Mouse (Mus musculus): ENCODE results near the gene Fads6. TPM values are rescaled to one million over a fixed set of nuclear protein-coding genes. Genes with fewer than 3 reads are reported as not detected.

Gene Fads6
- polyA plus RNA-seq (2015; fragmentation: Nextera tagmentation; extraction: Ambion mirVana): 0.41 and 0.43 TPM in 2 replicates

DNA sequence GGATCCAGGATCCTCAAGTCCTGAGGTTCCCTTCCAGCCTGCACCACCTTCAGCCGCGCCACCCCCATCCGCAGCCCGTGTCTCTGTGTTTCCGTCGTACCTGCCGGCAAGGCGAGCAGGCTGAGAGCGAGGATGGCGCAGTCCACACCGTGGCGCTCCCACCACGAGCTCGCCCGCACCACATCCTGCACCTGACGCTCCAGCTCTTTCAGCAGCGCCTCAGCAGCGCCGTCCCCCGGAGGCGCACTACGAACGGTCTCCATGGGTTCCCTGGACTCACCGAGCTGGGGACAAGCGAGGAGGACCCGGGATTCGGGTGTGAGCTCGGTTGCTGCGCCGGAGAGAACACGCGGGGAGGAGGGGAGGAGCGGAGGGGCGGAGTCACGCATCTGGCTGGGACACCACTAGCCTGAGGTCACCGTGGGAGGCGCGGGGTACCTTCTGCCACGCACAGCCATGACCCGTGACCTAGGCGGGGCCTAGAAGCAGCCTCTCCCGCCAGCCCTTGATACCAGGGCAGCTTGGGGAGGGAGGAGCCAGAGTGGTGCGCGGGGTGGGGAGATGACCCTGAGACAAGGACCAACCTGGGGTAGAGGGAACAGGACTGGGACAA lies at the start of gene Fads6:
Gene Fads6 (minus strand): TSS at position 450 of the 613 bp plus-strand sequence.
- Histone ChIP-seq H3K4me3 (replicated peaks) (peak within 1 kb of the TSS; percentile 54), H3K4me2 (replicated peaks) (peak within 1 kb of the TSS; percentile 85), H3K36me3 (no peaks in the 10 kb centered on the region), H3K9ac (replicated peaks) (peak within 1 kb of the TSS; percentile 70), H3K27ac (no peak within 1 kb of the TSS), H3K9me3 (no peaks in the 10 kb centered on the region), H3K4me1 (replicated peaks) (peaks cover 11% of the 10 kb centered on the region), H3K27me3 (peaks cover 17% of the 10 kb centered on the region; the same call in 1 of the 2 replicates)
- WGBS: under 1% methylated on average over 43 of the region's 44 CpGs
- peak; percentile 87 for ATAC-seq

DNA sequence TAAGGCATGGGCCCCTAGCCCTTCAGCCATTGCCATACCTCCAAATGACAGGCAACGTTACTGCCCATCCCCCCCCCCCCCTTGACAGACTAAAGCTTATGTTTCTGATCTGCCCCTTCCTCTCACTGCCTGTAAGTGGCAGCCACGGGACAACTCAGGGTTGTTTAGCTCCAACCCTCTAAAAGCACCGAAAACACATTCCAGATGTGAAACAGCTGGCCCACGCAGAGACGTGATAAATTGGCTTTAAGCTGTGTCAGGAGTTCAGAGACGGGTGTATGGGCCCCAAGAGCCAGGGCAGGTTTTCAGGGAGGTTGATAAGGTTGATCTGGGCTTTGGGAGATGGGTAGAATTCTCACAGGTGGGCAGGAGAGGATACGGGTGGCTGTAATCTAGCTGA lies 48.1 kb upstream of the Fads6 start:
- H3K4me3 ChIP-seq (replicated peaks): no peak overlapping the region
- no peak for ATAC-seq
- H3K27ac ChIP-seq: no peak overlapping the region
- no peak overlapping the region for H3K9ac ChIP-seq (replicated peaks)
- H3K36me3 ChIP-seq: peaks cover 29% of the 10 kb centered on the region
- no peaks in the 10 kb centered on the region for H3K9me3 ChIP-seq
- peaks cover 23% of the 10 kb centered on the region for H3K27me3 ChIP-seq
- 54% methylated on average over 7 of the region's 7 CpGs for WGBS
- no peak overlapping the region for H3K4me2 ChIP-seq (replicated peaks)
- 0 out of 2 replicates have a peak, but pooled peaks cover 3% of the 10 kb centered on the region for H3K4me1 ChIP-seq (replicated peaks)

DNA sequence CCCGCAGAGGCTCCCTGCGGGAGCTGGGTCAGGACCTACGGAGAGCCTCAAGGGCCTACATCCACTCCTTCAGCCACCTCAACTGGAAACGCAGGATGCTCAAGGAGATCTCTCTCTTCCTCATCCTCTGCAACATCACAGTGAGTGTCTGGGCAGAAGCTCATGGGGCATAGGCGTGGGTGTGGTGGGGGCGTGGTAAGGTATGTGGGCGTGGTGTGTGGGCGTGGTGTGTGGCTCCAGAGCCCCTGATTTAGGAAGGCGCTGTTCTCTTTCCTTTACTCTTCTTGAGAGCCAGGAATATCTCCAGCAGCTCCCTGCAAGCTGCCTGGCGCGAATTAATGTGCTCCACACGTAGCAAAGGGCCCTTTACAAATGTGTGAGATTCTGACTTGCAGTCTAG lies 47.5 kb upstream of the Fads6 start:
- H3K9me3 ChIP-seq: no peaks in the 10 kb centered on the region
- H3K9ac ChIP-seq (replicated peaks): no peak overlapping the region
- 0 out of 2 replicates have a peak, but pooled peaks cover 3% of the 10 kb centered on the region for H3K4me1 ChIP-seq (replicated peaks)
- peaks cover 23% of the 10 kb centered on the region for H3K36me3 ChIP-seq
- ATAC-seq: no peak
- no peak overlapping the region for H3K27ac ChIP-seq
- peaks cover 25% of the 10 kb centered on the region for H3K27me3 ChIP-seq
- no peak overlapping the region for H3K4me2 ChIP-seq (replicated peaks)
- H3K4me3 ChIP-seq (replicated peaks): no peak overlapping the region
- 18% methylated on average over 12 of the region's 12 CpGs for WGBS

DNA sequence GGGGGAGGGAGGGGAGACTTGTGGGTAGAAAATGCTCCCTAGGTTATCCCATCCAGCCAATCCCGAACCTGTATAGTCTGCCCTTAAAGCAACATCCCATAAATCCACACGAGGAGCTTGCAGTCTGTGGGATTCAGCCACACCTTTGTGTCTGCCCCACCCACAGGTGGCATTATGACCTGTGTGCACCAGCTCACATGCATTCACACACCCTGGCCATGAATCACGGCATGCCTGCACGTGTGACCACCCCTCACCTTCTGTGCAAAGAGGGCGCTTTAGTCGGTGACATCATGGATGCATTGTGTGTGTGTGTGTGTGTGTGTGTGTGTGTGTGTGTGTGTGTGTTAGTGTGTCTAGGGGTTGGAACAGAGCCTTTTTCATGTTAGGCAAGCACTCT lies 44.4 kb upstream of the Fads6 start:
- 82% methylated on average over 6 of the region's 6 CpGs for WGBS
- H3K27me3 ChIP-seq: peaks cover 41% of the 10 kb centered on the region
- H3K9ac ChIP-seq (replicated peaks): no peak overlapping the region
- no peak overlapping the region for H3K27ac ChIP-seq
- H3K9me3 ChIP-seq: no peaks in the 10 kb centered on the region
- no peaks in the 10 kb centered on the region for H3K36me3 ChIP-seq
- no peak for ATAC-seq
- H3K4me1 ChIP-seq (replicated peaks): 0 out of 2 replicates have a peak, but pooled peaks cover 3% of the 10 kb centered on the region
- H3K4me2 ChIP-seq (replicated peaks): no peak overlapping the region
- H3K4me3 ChIP-seq (replicated peaks): no peak overlapping the region

DNA sequence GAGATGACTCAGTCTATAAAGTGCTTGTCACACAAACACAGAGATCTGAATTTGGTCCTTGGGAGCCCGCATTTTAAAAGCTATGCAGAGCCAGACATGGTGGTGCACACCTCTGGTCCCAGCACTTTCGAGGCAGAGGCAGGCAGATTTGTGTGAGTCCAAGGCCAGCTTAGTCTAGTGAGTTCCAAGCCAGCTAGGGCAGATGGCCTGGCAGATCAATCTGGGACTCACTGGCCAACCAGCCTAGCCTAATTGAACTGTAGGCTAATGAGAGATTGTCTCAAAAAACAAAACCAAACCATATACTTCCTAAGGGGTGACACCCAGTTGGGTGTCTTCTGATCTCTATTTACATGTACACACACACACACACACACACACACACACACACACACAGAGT lies 43.8 kb upstream of the Fads6 start:
- H3K27me3 ChIP-seq: peaks cover 45% of the 10 kb centered on the region
- WGBS: 71% methylated on average over 2 of the region's 2 CpGs

DNA sequence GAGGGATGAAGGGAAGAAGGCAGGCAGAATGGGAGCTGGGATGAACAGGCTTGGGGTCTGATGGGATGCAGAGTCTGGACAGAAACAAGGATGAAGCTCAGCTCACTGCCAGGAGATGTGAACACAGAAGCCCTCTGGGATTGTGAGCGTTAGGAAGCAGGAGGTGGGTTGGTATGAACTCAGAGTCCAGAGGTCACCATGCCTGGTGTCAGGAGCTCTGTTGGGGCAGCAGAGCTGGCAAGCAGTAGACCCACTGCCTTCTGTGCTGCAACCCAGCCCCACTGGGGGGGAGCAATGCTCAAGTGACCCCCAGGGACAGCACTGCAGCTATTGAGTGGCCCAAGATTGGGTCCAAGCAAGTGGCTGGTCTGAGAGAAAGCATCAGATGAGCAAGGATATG lies 40.4 kb upstream of the Fads6 start:
- H3K27me3 ChIP-seq: peaks cover 56% of the 10 kb centered on the region
- no peaks in the 10 kb centered on the region for H3K9me3 ChIP-seq
- no peak for ATAC-seq
- no peaks in the 10 kb centered on the region for H3K36me3 ChIP-seq
- no peak overlapping the region for H3K9ac ChIP-seq (replicated peaks)
- H3K27ac ChIP-seq: no peak overlapping the region
- peaks cover 11% of the 10 kb centered on the region for H3K4me1 ChIP-seq (replicated peaks)
- no peak overlapping the region for H3K4me3 ChIP-seq (replicated peaks)
- no peak overlapping the region for H3K4me2 ChIP-seq (replicated peaks)
- 92% methylated on average over 1 of the region's 1 CpGs for WGBS

More for the DNA sequence above, 43.8 kb upstream of the Fads6 start:
- Histone ChIP-seq H3K4me2 (replicated peaks) (no peak overlapping the region), H3K4me3 (replicated peaks) (no peak overlapping the region), H3K4me1 (replicated peaks) (0 out of 2 replicates have a peak, but pooled peaks cover 3% of the 10 kb centered on the region), H3K36me3 (no peaks in the 10 kb centered on the region), H3K27ac (no peak overlapping the region), H3K9ac (replicated peaks) (no peak overlapping the region), H3K9me3 (no peaks in the 10 kb centered on the region)
- no peak for ATAC-seq

DNA sequence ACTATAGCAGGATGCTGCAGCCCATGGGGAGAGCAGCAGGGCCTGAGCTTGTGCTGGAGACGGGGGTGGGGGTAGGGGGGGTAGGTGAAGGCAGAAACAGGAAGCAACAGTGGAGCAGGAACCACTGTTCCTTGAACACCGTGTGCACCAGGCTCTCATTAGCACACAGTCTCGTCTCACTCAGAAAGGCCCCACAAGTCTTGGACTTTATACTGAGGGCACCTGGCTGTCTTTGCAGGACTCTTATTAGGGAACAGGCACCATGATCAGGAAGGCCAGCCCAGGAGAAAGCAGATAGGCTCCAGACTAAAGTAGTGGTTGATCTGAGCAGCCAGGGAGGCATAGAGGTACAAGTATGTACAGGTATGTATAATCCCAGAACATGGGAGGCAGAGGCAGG lies 39.9 kb upstream of the Fads6 start:
- no peaks in the 10 kb centered on the region for H3K9me3 ChIP-seq
- H3K4me2 ChIP-seq (replicated peaks): no peak overlapping the region
- H3K27ac ChIP-seq: no peak overlapping the region
- peaks cover 11% of the 10 kb centered on the region for H3K4me1 ChIP-seq (replicated peaks)
- no peak overlapping the region for H3K9ac ChIP-seq (replicated peaks)
- WGBS: 62% methylated on average over 3 of the region's 3 CpGs
- H3K36me3 ChIP-seq: no peaks in the 10 kb centered on the region
- H3K27me3 ChIP-seq: peaks cover 60% of the 10 kb centered on the region
- H3K4me3 ChIP-seq (replicated peaks): no peak overlapping the region
- no peak for ATAC-seq

DNA sequence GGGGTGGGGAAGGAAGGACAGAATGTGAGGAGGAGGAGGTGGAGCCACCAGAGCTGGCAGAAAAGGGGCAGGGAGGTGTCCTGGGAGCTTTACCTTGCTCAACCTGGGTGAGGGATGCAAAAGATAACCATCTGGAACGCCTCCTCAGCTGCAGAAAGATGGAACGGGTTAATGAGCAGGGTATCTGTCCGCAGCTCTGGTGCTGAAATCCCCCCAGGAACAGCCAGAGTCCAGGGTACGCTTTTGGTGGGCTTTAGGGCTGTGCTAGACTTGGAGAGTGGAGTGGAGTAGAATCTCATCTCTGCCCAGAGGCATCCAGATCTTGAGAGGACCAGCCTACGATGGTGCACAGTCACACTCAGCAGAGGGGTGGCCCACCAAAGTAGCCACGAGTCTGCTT lies 38.7 kb upstream of the Fads6 start:
- Histone ChIP-seq H3K4me3 (replicated peaks) (no peak overlapping the region), H3K9ac (replicated peaks) (no peak overlapping the region), H3K27ac (no peak overlapping the region), H3K27me3 (peaks cover 68% of the 10 kb centered on the region), H3K4me2 (replicated peaks) (no peak overlapping the region), H3K36me3 (no peaks in the 10 kb centered on the region), H3K9me3 (no peaks in the 10 kb centered on the region), H3K4me1 (replicated peaks) (peaks cover 11% of the 10 kb centered on the region)
- 24% methylated on average over 6 of the region's 6 CpGs for WGBS
- ATAC-seq: no peak

DNA sequence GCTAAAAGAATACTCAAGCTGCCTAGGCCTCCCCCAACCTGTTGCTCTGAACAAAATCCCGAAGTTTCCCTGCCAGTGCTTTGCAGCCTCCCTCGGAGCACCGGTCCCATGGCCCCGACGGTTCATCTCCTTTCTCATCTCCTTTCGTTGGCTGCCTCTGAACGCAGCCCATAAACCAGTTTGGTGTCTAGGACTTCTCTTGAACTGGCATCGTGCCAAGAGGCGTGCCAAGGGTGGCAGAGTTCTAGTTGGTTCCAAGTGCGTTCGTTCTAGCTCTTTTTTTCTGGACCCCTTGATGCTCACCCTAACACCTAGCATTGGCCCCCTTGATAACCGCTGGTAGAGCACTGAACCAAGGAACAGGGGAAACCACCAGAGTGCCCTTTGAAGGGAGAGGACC lies 37.8 kb upstream of the Fads6 start:
- Histone ChIP-seq H3K27me3 (peaks cover 65% of the 10 kb centered on the region), H3K4me2 (replicated peaks) (peak overlapping the region; percentile 58; the same call in 1 of the 2 replicates), H3K36me3 (no peaks in the 10 kb centered on the region), H3K4me3 (replicated peaks) (no peak overlapping the region), H3K9me3 (no peaks in the 10 kb centered on the region), H3K27ac (no peak overlapping the region), H3K4me1 (replicated peaks) (peaks cover 11% of the 10 kb centered on the region), H3K9ac (replicated peaks) (no peak overlapping the region)
- ATAC-seq: no peak
- WGBS: 56% methylated on average over 12 of the region's 12 CpGs

DNA sequence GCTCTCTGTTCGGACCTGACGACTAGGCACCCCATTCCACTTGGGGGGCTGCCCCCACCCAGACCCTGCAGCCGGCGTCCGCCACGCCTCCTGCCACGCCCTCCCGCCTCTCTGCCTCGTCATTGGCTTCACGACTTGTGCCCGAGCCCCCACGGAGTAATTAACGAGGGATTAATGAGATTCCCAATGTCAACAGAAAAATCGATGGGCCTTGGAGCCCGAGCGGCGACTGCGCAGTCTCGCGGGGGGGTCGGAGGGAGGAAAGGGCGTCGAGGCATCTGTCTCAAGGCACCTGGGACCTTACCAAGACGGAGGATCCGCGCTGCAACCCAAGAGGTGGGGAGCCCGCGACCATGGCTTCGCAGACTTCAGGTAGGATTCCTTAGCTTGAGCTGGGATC lies 37.1 kb upstream of the Fads6 start, which contains the start of gene Otop3:
Gene Otop3 (plus strand): TSS at position 201 of the 400 bp plus-strand sequence.
- Histone ChIP-seq H3K4me3 (replicated peaks) (peak within 1 kb of the TSS; percentile 33), H3K27me3 (peaks cover 63% of the 10 kb centered on the region), H3K4me1 (replicated peaks) (peaks cover 11% of the 10 kb centered on the region), H3K36me3 (no peaks in the 10 kb centered on the region), H3K9me3 (no peaks in the 10 kb centered on the region), H3K4me2 (replicated peaks) (peak within 1 kb of the TSS; percentile 58), H3K9ac (replicated peaks) (peak within 1 kb of the TSS; percentile 48), H3K27ac (no peak within 1 kb of the TSS)
- ATAC-seq: no peak
- whole genome bisulfite sequencing: 4% methylated on average over 29 of the region's 29 CpGs

DNA sequence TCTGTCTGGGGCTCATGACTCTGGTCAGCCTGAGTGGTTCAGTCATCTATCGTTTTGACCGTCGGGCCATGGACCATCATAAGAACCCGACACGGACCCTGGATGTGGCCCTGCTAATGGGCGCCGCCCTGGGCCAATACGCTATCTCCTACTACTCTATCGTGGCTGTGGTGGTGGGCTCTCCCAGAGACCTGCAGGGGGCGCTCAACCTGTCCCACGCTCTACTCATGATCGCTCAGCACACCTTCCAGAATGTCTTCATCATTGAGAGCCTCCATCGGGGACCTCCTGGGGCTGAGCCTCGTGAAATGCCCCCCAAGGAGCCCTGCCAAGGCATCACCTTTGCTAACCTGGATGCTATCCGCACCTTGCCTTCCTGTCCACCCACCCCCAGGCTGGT lies 31.9 kb upstream of the Fads6 start:
- no peak overlapping the region for H3K9ac ChIP-seq (replicated peaks)
- whole genome bisulfite sequencing: 72% methylated on average over 15 of the region's 15 CpGs

DNA sequence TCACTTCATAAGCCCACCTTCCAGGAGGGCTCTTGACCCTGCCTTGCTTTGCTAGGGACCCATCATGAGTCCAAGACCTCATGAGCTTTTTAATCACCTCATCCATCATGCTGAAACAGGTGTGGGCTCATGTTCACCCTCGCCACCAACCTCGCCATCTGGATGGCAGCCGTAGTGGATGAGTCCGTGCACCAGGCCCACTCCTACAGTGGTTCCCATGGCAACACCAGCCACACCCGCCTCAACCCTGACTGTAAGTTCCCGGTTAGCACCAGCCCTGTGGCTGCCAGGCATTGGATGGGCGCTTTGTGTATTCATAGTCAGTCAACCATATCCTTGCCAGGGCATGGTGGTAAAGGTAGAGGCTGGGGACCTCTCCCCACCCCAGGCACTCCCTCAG lies 29.3 kb upstream of the Fads6 start:
- peaks cover 49% of the 10 kb centered on the region for H3K27me3 ChIP-seq
- H3K9me3 ChIP-seq: no peaks in the 10 kb centered on the region; the same call in 1 of the 2 replicates
- H3K4me2 ChIP-seq (replicated peaks): no peak overlapping the region
- 71% methylated on average over 7 of the region's 7 CpGs for WGBS
- peaks cover 15% of the 10 kb centered on the region for H3K4me1 ChIP-seq (replicated peaks)
- no peak for ATAC-seq
- no peak overlapping the region for H3K27ac ChIP-seq
- H3K9ac ChIP-seq (replicated peaks): no peak overlapping the region
- no peaks in the 10 kb centered on the region for H3K36me3 ChIP-seq
- no peak overlapping the region for H3K4me3 ChIP-seq (replicated peaks)

More for the DNA sequence above, 31.9 kb upstream of the Fads6 start:
- Histone ChIP-seq H3K4me1 (replicated peaks) (peaks cover 3% of the 10 kb centered on the region), H3K9me3 (no peaks in the 10 kb centered on the region; the same call in 1 of the 2 replicates), H3K27ac (no peak overlapping the region), H3K36me3 (no peaks in the 10 kb centered on the region), H3K4me2 (replicated peaks) (no peak overlapping the region), H3K4me3 (replicated peaks) (no peak overlapping the region), H3K27me3 (peaks cover 43% of the 10 kb centered on the region)
- ATAC-seq: no peak
